19 mouse cellular contexts compared by ENCODE assay signal in the genomic region with DNA sequence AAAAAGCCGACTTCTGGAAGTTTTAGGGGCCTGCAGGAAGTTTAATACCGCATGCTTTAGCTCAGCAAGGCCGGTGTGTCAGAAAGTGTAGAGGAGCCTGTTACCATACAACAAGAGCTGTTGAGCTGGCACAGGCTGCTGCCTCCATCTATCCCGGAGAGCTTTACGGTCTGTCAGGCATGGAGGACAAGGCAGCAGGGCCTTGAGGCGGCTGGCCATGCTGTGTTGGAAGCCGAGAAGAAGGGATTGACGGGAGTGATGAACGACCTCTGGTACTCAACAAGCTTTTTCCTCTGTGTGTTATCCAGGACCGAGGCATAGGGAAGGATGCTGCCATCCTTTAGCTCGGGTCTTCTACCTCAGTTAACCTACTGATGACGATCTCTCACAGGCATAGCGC.
DNase-seq lines count a peak whose midpoint lies in the region.
"Had no signal": no experiment of that assay in that cellular context is flagged by ENCODE, and none has a peak within 500 bp of the region (broad histone marks: within the 10 kb centered on the region; RNA-seq: fewer than 3 reads in every experiment).

No protein-coding gene starts in this region.

- H3K27ac ChIP-seq in heart, embryonic 10.5 days, result no peak overlapping the region
- H3K27ac ChIP-seq in embryonic facial prominence, embryonic 10.5 days (replicated peaks), result no peak overlapping the region
- no peak overlapping the region for H3K27ac ChIP-seq in limb, embryonic 10.5 days
- H3K27ac ChIP-seq: embryonic facial prominence, embryonic 12.5 days; forebrain, embryonic 13.5 days; forebrain, embryonic 15.5 days had no signal

- WGBS in heart, embryonic 10.5 days, result 81% methylated on average over 13 of the region's 13 CpGs
- WGBS in embryonic facial prominence, embryonic 10.5 days, result 89% methylated on average over 13 of the region's 13 CpGs
- WGBS in limb, embryonic 10.5 days, result 85% methylated on average over 13 of the region's 13 CpGs

- H3K4me3 ChIP-seq in heart, embryonic 10.5 days, result no peak overlapping the region
- H3K4me3 ChIP-seq in embryonic facial prominence, embryonic 10.5 days, result no peak overlapping the region
- no peak overlapping the region for H3K4me3 ChIP-seq in limb, embryonic 10.5 days
- H3K4me3 ChIP-seq: embryonic facial prominence, embryonic 12.5 days; forebrain, embryonic 13.5 days; forebrain, embryonic 15.5 days had no signal

- no peaks in the 10 kb centered on the region for H3K4me1 ChIP-seq in heart, embryonic 10.5 days
- H3K4me1 ChIP-seq in embryonic facial prominence, embryonic 10.5 days, result no peaks in the 10 kb centered on the region
- H3K4me1 ChIP-seq in limb, embryonic 10.5 days, result peaks cover 12% of the 10 kb centered on the region
- H3K4me1 ChIP-seq: embryonic facial prominence, embryonic 12.5 days had no signal

- H3K36me3 ChIP-seq in heart, embryonic 10.5 days, result no peaks in the 10 kb centered on the region
- no peaks in the 10 kb centered on the region for H3K36me3 ChIP-seq in embryonic facial prominence, embryonic 10.5 days (replicated peaks)
- H3K36me3 ChIP-seq in limb, embryonic 10.5 days, result no peaks in the 10 kb centered on the region
- H3K36me3 ChIP-seq: embryonic facial prominence, embryonic 12.5 days; forebrain, embryonic 15.5 days had no signal

- intact Hi-C loops in heart, postnatal 10 days (cut with DNase I), result no loop called here

- H3K27me3 ChIP-seq in heart, embryonic 10.5 days (ENCODE audit: insufficient read depth, poor library complexity, severe bottlenecking), result no peaks in the 10 kb centered on the region
- H3K27me3 ChIP-seq in embryonic facial prominence, embryonic 10.5 days (replicated peaks; ENCODE audit: low read depth, poor library complexity, severe bottlenecking), result no peaks in the 10 kb centered on the region
- H3K27me3 ChIP-seq in limb, embryonic 10.5 days (ENCODE audit: low read depth, poor library complexity, severe bottlenecking), result no peaks in the 10 kb centered on the region
- H3K27me3 ChIP-seq: embryonic facial prominence, embryonic 12.5 days; forebrain, embryonic 13.5 days; forebrain, embryonic 15.5 days had no signal

- peak; percentile 65 for DNase-seq in heart, embryonic 10.5 days (ENCODE audit: low spot score)
- no peak for DNase-seq in heart, postnatal 10 days
- peak; percentile 6 for DNase-seq in embryonic facial prominence, embryonic 10.5 days (ENCODE audit: low spot score)
- peak; percentile 8 for DNase-seq in limb, embryonic 10.5 days (ENCODE audit: low spot score)
- no peak for DNase-seq in right cerebral cortex, adult 18-20 months
- DNase-seq: adrenal gland, adult 2 months; adrenal gland, postnatal 10 days; adrenal gland, postnatal 25 days; cerebellum, adult 11 months; cerebellum, adult 18-20 months; cerebellum, adult 8-10 months; cerebellum, adult 9-11 months; cerebellum, postnatal 14 days; cerebellum, postnatal 36 days; embryo, embryonic 11 days; forebrain, postnatal 0 days had no signal

- H3K9me3 ChIP-seq in heart, embryonic 10.5 days, result no peaks in the 10 kb centered on the region
- H3K9me3 ChIP-seq in embryonic facial prominence, embryonic 10.5 days, result no peaks in the 10 kb centered on the region
- H3K9me3 ChIP-seq in limb, embryonic 10.5 days (replicated peaks), result no peaks in the 10 kb centered on the region
- H3K9me3 ChIP-seq: embryonic facial prominence, embryonic 12.5 days; forebrain, embryonic 13.5 days; forebrain, embryonic 15.5 days had no signal

Comparison
In these comparisons a context has a peak if more than half of its experiments do, and no peak if none do; other contexts are left out.
1. DNase-seq: peak in heart, embryonic 10.5 days (single experiment), embryonic facial prominence, embryonic 10.5 days (single experiment) and limb, embryonic 10.5 days (single experiment); none in heart, postnatal 10 days (0 of 2) and right cerebral cortex, adult 18-20 months (single experiment).